Mouse (Mus musculus) erythroblast, embryonic 14.5 days (primary cell): ENCODE data around the gene Sh3bp2.

Experiments used
- GATA1 ChIP-seq: IDR thresholded peaks from 2 replicates; pipeline ENCODE4 v1.6.1; 2012; ENCODE audit warnings: low read length, inconsistent platforms, mixed read lengths
- TAL1 ChIP-seq: IDR thresholded peaks from 3 replicates; pipeline ENCODE4 v1.6.1; 2012; ENCODE audit warnings: low read length, inconsistent platforms, mixed read lengths

GRCm38 (mm10) chr5:34527352-34527751, 1.7 kb downstream of the Sh3bp2 start:
- no peak for TF ChIP-seq TAL1
- TF ChIP-seq GATA1: no peak
